Mouse (Mus musculus): Measurements from ENCODE around the gene Gm13889. TPM values are rescaled to one million over a fixed set of nuclear protein-coding genes. Genes with fewer than 3 reads are reported as not detected.
A peak's percentile ranks its signal among the peaks of the same experiment; 100 is the strongest.

Gene Gm13889
- polyA plus RNA-seq, 1 experiment from 2014 or later, result 10.6 TPM

GRCm38 (mm10) chr2:93982457-93983235 lies 25.6 kb upstream of the Gm13889 start:
- Histone ChIP-seq H3K9ac (ENCODE audit: low read depth, low read length) (no peak overlapping the region), H3K27ac (replicated peaks; ENCODE audit: low read depth, low read length) (no peak overlapping the region)

GRCm38 (mm10) chr2:93979249-93980120 lies 22.5 kb upstream of the Gm13889 start:
- Histone ChIP-seq H3K9ac (ENCODE audit: low read depth, low read length) (no peak overlapping the region), H3K4me1 (ENCODE audit: control insufficient read depth, insufficient read depth, low read length) (peaks cover 12% of the 10 kb centered on the region), H3K27me3 (replicated peaks; ENCODE audit: control insufficient read depth, insufficient read depth, low read length) (no peaks in the 10 kb centered on the region), H3K27ac (replicated peaks; ENCODE audit: low read depth, low read length) (no peak overlapping the region), H3K4me3 (ENCODE audit: low read depth, low read length) (no peak overlapping the region), H3K36me3 (ENCODE audit: control insufficient read depth, insufficient read depth, low read length) (peaks cover 56% of the 10 kb centered on the region), H3K4me2 (ENCODE audit: low read depth, low read length) (no peak overlapping the region), H3K9me3 (ENCODE audit: control insufficient read depth, low read length) (no peaks in the 10 kb centered on the region)
- DNase-seq (ENCODE audit: low spot score) (no peak), ATAC-seq (ENCODE audit: low read depth) (no peak)
- 81% methylated on average over 7 of the region's 7 CpGs for WGBS

More at GRCm38 (mm10) chr2:93982457-93983235, 25.6 kb upstream of the Gm13889 start:
- Histone ChIP-seq H3K4me2 (ENCODE audit: low read depth, low read length) (no peak overlapping the region), H3K4me1 (ENCODE audit: control insufficient read depth, insufficient read depth, low read length) (no peaks in the 10 kb centered on the region), H3K36me3 (ENCODE audit: control insufficient read depth, insufficient read depth, low read length) (peaks cover 71% of the 10 kb centered on the region), H3K27me3 (replicated peaks; ENCODE audit: control insufficient read depth, insufficient read depth, low read length) (no peaks in the 10 kb centered on the region), H3K4me3 (ENCODE audit: low read depth, low read length) (no peak overlapping the region), H3K9me3 (ENCODE audit: control insufficient read depth, low read length) (no peaks in the 10 kb centered on the region)
- 77% methylated on average over 4 of the region's 4 CpGs for WGBS
- ATAC-seq (ENCODE audit: low read depth) (no peak), DNase-seq (ENCODE audit: low spot score) (no peak)

- 1% methylated on average over 24 of the region's 37 CpGs for WGBS
- Histone ChIP-seq H3K27ac (replicated peaks; ENCODE audit: low read depth, low read length) (peak overlapping the region; percentile 48; the same call in 1 of the 2 replicates), H3K36me3 (ENCODE audit: control insufficient read depth, insufficient read depth, low read length) (peaks cover 28% of the 10 kb centered on the region), H3K4me1 (ENCODE audit: control insufficient read depth, insufficient read depth, low read length) (peaks cover 12% of the 10 kb centered on the region), H3K9ac (ENCODE audit: low read depth, low read length) (peak overlapping the region; percentile 67), H3K4me3 (ENCODE audit: low read depth, low read length) (peak overlapping the region; percentile 40), H3K27me3 (replicated peaks; ENCODE audit: control insufficient read depth, insufficient read depth, low read length) (no peaks in the 10 kb centered on the region), H3K4me2 (ENCODE audit: low read depth, low read length) (peak overlapping the region; percentile 91), H3K9me3 (ENCODE audit: control insufficient read depth, low read length) (no peaks in the 10 kb centered on the region)
- ATAC-seq (ENCODE audit: low read depth), result peak; percentile 89
- DNase-seq (ENCODE audit: low spot score), result peak; percentile 76
These were observed 19.6 kb upstream of the Gm13889 start for GRCm38 (mm10) chr2:93976436-93977252.

- ATAC-seq (ENCODE audit: low read depth) (no peak; the same call in none of the 2 replicates), DNase-seq (ENCODE audit: low spot score) (no peak)
- Histone ChIP-seq H3K9me3 (ENCODE audit: control insufficient read depth, low read length) (no peaks in the 10 kb centered on the region), H3K27ac (replicated peaks; ENCODE audit: low read depth, low read length) (0 out of 2 replicates have a peak overlapping the region, but pooled peaks have one; percentile 48), H3K36me3 (ENCODE audit: control insufficient read depth, insufficient read depth, low read length) (peaks cover 19% of the 10 kb centered on the region), H3K4me3 (ENCODE audit: low read depth, low read length) (peak overlapping the region; percentile 40), H3K9ac (ENCODE audit: low read depth, low read length) (peak overlapping the region; percentile 67), H3K4me2 (ENCODE audit: low read depth, low read length) (peak overlapping the region; percentile 91), H3K27me3 (replicated peaks; ENCODE audit: control insufficient read depth, insufficient read depth, low read length) (no peaks in the 10 kb centered on the region), H3K4me1 (ENCODE audit: control insufficient read depth, insufficient read depth, low read length) (peaks cover 12% of the 10 kb centered on the region)
- WGBS, result 21% methylated on average over 21 of the region's 21 CpGs
These were observed 18.8 kb upstream of the Gm13889 start for GRCm38 (mm10) chr2:93975526-93976435.

GRCm38 (mm10) chr2:93975041-93975440 lies 18.0 kb upstream of the Gm13889 start:
- peaks cover 12% of the 10 kb centered on the region for H3K4me1 ChIP-seq (ENCODE audit: control insufficient read depth, insufficient read depth, low read length)
- H3K9ac ChIP-seq (ENCODE audit: low read depth, low read length), result no peak overlapping the region
- H3K27me3 ChIP-seq (replicated peaks; ENCODE audit: control insufficient read depth, insufficient read depth, low read length), result no peaks in the 10 kb centered on the region
- no peak overlapping the region for H3K4me2 ChIP-seq (ENCODE audit: low read depth, low read length)
- ATAC-seq (ENCODE audit: low read depth), result no peak
- peaks cover 13% of the 10 kb centered on the region for H3K36me3 ChIP-seq (ENCODE audit: control insufficient read depth, insufficient read depth, low read length)
- H3K4me3 ChIP-seq (ENCODE audit: low read depth, low read length), result no peak overlapping the region
- H3K27ac ChIP-seq (replicated peaks; ENCODE audit: low read depth, low read length), result no peak overlapping the region
- H3K9me3 ChIP-seq (ENCODE audit: control insufficient read depth, low read length), result no peaks in the 10 kb centered on the region
- DNase-seq (ENCODE audit: low spot score), result peak; percentile 6
- 45% methylated on average over 7 of the region's 7 CpGs for WGBS

- 70% methylated on average over 3 of the region's 3 CpGs for WGBS
These were observed 14.6 kb upstream of the Gm13889 start for GRCm38 (mm10) chr2:93971647-93972046.

GRCm38 (mm10) chr2:93964494-93965160 lies 7.6 kb upstream of the Gm13889 start:
- H3K36me3 ChIP-seq (ENCODE audit: control insufficient read depth, insufficient read depth, low read length), result no peaks in the 10 kb centered on the region
- no peak for DNase-seq (ENCODE audit: low spot score)
- 47% methylated on average over 6 of the region's 7 CpGs for WGBS
- H3K27me3 ChIP-seq (replicated peaks; ENCODE audit: control insufficient read depth, insufficient read depth, low read length), result no peaks in the 10 kb centered on the region
- H3K4me3 ChIP-seq (ENCODE audit: low read depth, low read length), result no peak overlapping the region
- ATAC-seq (ENCODE audit: low read depth), result no peak
- no peak overlapping the region for H3K27ac ChIP-seq (replicated peaks; ENCODE audit: low read depth, low read length)
- H3K4me2 ChIP-seq (ENCODE audit: low read depth, low read length), result no peak overlapping the region
- no peaks in the 10 kb centered on the region for H3K4me1 ChIP-seq (ENCODE audit: control insufficient read depth, insufficient read depth, low read length)
- 0 out of 2 replicates have a peak overlapping the region, but pooled peaks have one; percentile 5 for H3K9ac ChIP-seq (ENCODE audit: low read depth, low read length)
- no peaks in the 10 kb centered on the region for H3K9me3 ChIP-seq (ENCODE audit: control insufficient read depth, low read length)

More at GRCm38 (mm10) chr2:93971647-93972046, 14.6 kb upstream of the Gm13889 start:
- no peak for ATAC-seq (ENCODE audit: low read depth)
- Histone ChIP-seq H3K27me3 (replicated peaks; ENCODE audit: control insufficient read depth, insufficient read depth, low read length) (no peaks in the 10 kb centered on the region), H3K9me3 (ENCODE audit: control insufficient read depth, low read length) (no peaks in the 10 kb centered on the region), H3K4me3 (ENCODE audit: low read depth, low read length) (no peak overlapping the region), H3K4me1 (ENCODE audit: control insufficient read depth, insufficient read depth, low read length) (peaks cover 6% of the 10 kb centered on the region), H3K36me3 (ENCODE audit: control insufficient read depth, insufficient read depth, low read length) (no peaks in the 10 kb centered on the region), H3K9ac (ENCODE audit: low read depth, low read length) (no peak overlapping the region), H3K4me2 (ENCODE audit: low read depth, low read length) (no peak overlapping the region), H3K27ac (replicated peaks; ENCODE audit: low read depth, low read length) (no peak overlapping the region)
- DNase-seq (ENCODE audit: low spot score), result no peak
